Mouse (Mus musculus) thymus, postnatal 0 days (tissue): Measurements from ENCODE around the gene Nhlh2. TPM values are rescaled to one million over a fixed set of nuclear protein-coding genes. Genes with fewer than 3 reads are reported as not detected.

Source experiments
- polyA plus RNA-seq: library from polyadenylated mRNA; unstranded; fragments of >200 nt; fragmentation: Nextera tagmentation; extraction: Ambion mirVana; gene quantifications from 2 replicates; pipeline ENCODE4 v1.2.1, GENCODE M21; 2015

Nhlh2 gene
- polyA plus RNA-seq, 1 experiment from 2014 or later, result not detected

Other genes starting within 250 kb of the Nhlh2 start
- 0.88 and 1.4 TPM in 2 replicates for gene Mab21l3, start 161.1 kb upstream of the Nhlh2 start, polyA plus RNA-seq
- gene Slc22a15, start 85.6 kb upstream of the Nhlh2 start, polyA plus RNA-seq, result 6.0 and 6.2 TPM in 2 replicates
- 0.99 and 1.0 TPM in 2 replicates for gene Casq2, start 76.3 kb downstream of the Nhlh2 start, polyA plus RNA-seq
- 5.2 and 5.4 TPM in 2 replicates for gene Vangl1, start 194.6 kb downstream of the Nhlh2 start, polyA plus RNA-seq